Mouse (Mus musculus): ENCODE data around the gene Ninj1. TPM values are rescaled to one million over a fixed set of nuclear protein-coding genes. Genes with fewer than 3 reads are reported as not detected.

Ninj1 gene
- polyA plus RNA-seq, 2 experiments, result 61.5 to 67.4 TPM

DNA sequence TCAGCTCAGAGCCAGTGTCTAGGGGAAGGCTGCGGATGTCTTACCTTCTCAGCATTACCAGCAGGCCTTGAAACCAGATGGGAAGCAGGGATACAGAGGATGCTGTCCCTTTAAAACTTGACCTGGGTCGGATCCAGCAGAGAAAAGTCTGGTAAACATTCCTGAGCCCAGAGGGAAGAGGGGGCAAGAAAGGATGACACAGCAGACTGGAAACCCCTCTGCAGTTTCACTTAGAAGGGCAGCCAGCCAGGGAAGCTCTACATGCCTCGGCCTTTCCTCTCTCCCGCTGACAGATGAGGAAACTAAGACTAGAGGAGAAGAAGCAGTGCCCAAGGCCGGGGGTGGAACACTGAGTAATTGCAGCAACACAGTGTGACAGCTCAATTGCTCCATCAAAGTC, 3.6 kb upstream of the Ninj1 start:
- Histone ChIP-seq H3K4me1 (ENCODE audit: control insufficient read depth, insufficient read depth, low read length) (peaks cover 20% of the 10 kb centered on the region), H3K4me3 (replicated peaks; ENCODE audit: low read length) (no peak overlapping the region), H3K9me3 (ENCODE audit: control insufficient read depth, low read length) (no peaks in the 10 kb centered on the region), H3K36me3 (ENCODE audit: control insufficient read depth, insufficient read depth, low read length) (no peaks in the 10 kb centered on the region), H3K4me2 (replicated peaks; ENCODE audit: low read depth, low read length, severe bottlenecking) (no peak overlapping the region), H3K9ac (ENCODE audit: low read depth, low read length, severe bottlenecking) (no peak overlapping the region), H3K27me3 (ENCODE audit: control insufficient read depth, insufficient read depth, low read length) (no peaks in the 10 kb centered on the region), H3K27ac (replicated peaks; ENCODE audit: low read depth, low read length) (no peak overlapping the region)
- TF ChIP-seq POLR2A (IDR thresholded peaks at IDR 0.05; ENCODE audit: borderline replicate concordance, extremely low read depth, insufficient read depth, insufficient read length), result no peak
- DNase-seq (ENCODE audit: low spot score) (no peak), ATAC-seq (ENCODE audit: low FRiP score, low read depth) (no peak)
- WGBS, result 42% methylated on average over 5 of the region's 5 CpGs

DNA sequence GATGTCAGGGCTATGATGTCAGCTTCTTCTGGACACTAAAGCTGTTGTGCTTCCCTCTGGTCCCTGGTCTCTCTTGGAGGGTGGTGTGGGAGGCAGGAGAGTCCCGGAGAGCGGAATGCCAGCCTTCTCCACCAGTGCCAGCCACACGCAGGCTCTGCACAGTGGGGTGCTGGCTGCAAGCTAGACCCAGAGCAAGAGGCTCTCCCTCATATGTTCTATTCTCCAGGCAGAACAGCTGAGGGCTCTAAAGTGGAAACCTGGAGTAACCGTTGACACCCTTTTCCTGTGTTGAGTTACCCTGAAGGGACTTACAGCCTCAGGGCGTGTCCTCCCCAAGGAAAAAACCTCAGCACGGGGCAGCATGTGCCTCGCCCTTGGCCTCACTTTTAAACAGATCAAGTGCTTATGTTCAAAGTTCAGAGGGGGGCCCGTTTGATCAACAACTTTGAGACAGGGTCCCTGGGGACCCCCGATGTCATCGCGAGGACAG, 442 bp upstream of the Ninj1 start:
- H3K36me3 ChIP-seq (ENCODE audit: control insufficient read depth, insufficient read depth, low read length), result no peaks in the 10 kb centered on the region
- ATAC-seq (ENCODE audit: low FRiP score, low read depth) (no peak; the same call in 1 of the 2 replicates), DNase-seq (ENCODE audit: low spot score) (no peak)
- H3K9ac ChIP-seq (ENCODE audit: low read depth, low read length, severe bottlenecking), result peak overlapping the region; percentile 67
- peaks cover 28% of the 10 kb centered on the region for H3K4me1 ChIP-seq (ENCODE audit: control insufficient read depth, insufficient read depth, low read length)
- H3K27ac ChIP-seq (replicated peaks; ENCODE audit: low read depth, low read length), result peak overlapping the region; percentile 68
- no peaks in the 10 kb centered on the region for H3K9me3 ChIP-seq (ENCODE audit: control insufficient read depth, low read length)
- H3K4me2 ChIP-seq (replicated peaks; ENCODE audit: low read depth, low read length, severe bottlenecking), result peak overlapping the region; percentile 99
- TF ChIP-seq POLR2A (IDR thresholded peaks at IDR 0.05; ENCODE audit: borderline replicate concordance, extremely low read depth, insufficient read depth, insufficient read length), result no peak
- 16% methylated on average over 11 of the region's 11 CpGs for WGBS
- H3K27me3 ChIP-seq (ENCODE audit: control insufficient read depth, insufficient read depth, low read length), result no peaks in the 10 kb centered on the region
- peak overlapping the region; percentile 84 for H3K4me3 ChIP-seq (replicated peaks; ENCODE audit: low read length)

DNA sequence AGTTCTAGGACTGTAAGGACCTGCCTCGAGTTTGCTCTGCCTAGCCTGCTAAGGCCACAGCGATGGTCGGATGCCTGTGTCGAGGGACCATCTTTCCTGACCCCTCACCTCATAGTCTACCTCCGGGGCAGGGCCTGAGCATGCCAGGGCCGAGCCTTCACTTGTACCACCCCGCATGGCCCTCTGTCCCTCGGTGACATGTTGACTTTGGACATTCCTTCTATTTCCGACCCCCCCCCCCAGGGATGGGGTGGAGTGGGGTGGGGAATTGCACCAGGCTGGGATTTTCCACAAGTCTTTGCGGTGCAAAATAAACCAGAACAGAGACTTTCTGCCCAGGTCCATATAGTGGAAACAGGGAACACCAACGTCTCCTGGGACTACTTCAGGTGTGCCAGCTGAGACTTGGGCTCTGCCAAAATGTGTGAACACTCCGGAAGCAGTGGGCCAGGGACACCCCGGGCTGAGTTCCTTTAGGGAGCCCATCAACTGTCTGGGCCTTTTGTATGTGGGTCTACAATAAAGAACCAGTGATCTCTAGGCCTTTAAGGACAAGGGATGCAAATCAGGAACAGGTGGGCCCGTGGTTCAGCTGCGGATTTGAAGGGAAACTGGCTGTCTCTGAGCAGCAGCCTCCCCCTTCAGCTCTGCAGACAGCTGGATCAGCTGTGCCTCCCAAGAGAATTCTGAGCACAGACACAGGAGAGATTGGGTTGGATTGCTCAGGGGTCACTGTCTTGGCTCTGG, 1.1 kb downstream of the Ninj1 start:
- Histone ChIP-seq H3K9me3 (ENCODE audit: control insufficient read depth, low read length) (no peaks in the 10 kb centered on the region), H3K9ac (ENCODE audit: low read depth, low read length, severe bottlenecking) (peak overlapping the region; percentile 67), H3K27me3 (ENCODE audit: control insufficient read depth, insufficient read depth, low read length) (no peaks in the 10 kb centered on the region), H3K27ac (replicated peaks; ENCODE audit: low read depth, low read length) (no peak overlapping the region), H3K4me2 (replicated peaks; ENCODE audit: low read depth, low read length, severe bottlenecking) (peak overlapping the region; percentile 99), H3K36me3 (ENCODE audit: control insufficient read depth, insufficient read depth, low read length) (no peaks in the 10 kb centered on the region), H3K4me1 (ENCODE audit: control insufficient read depth, insufficient read depth, low read length) (peaks cover 28% of the 10 kb centered on the region), H3K4me3 (replicated peaks; ENCODE audit: low read length) (peak overlapping the region; percentile 84)
- peak; percentile 7 for DNase-seq (ENCODE audit: low spot score)
- WGBS, result 17% methylated on average over 11 of the region's 15 CpGs
- no peak for ATAC-seq (ENCODE audit: low FRiP score, low read depth)
- TF ChIP-seq POLR2A (IDR thresholded peaks at IDR 0.05; ENCODE audit: borderline replicate concordance, extremely low read depth, insufficient read depth, insufficient read length), result no peak

DNA sequence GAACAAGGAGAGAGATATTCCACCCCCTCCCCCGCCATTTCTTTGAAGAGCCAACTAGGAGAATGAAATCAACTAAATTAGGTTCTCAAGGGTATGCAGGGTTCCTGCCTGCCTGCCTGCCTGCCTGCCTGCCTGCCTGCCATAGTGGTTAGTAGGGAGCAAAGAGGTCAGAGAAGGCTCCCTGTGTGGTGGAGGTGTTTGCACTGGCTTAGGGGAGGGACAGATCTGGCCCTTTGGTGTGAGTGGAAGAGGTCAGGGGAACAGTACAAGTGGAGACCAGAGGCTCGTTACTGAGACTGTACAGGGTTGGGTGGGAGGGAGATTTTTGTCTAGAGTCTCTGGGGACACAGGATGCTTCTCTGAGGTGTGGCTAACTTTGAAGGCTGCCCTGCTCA, 1.7 kb downstream of the Ninj1 start:
- TF ChIP-seq POLR2A (IDR thresholded peaks at IDR 0.05; ENCODE audit: borderline replicate concordance, extremely low read depth, insufficient read depth, insufficient read length), result no peak
- H3K4me3 ChIP-seq (replicated peaks; ENCODE audit: low read length), result no peak overlapping the region
- no peaks in the 10 kb centered on the region for H3K27me3 ChIP-seq (ENCODE audit: control insufficient read depth, insufficient read depth, low read length)
- no peak for DNase-seq (ENCODE audit: low spot score)
- H3K4me1 ChIP-seq (ENCODE audit: control insufficient read depth, insufficient read depth, low read length), result peaks cover 28% of the 10 kb centered on the region
- H3K9me3 ChIP-seq (ENCODE audit: control insufficient read depth, low read length), result no peaks in the 10 kb centered on the region
- ATAC-seq (ENCODE audit: low FRiP score, low read depth), result no peak
- H3K27ac ChIP-seq (replicated peaks; ENCODE audit: low read depth, low read length), result no peak overlapping the region
- H3K9ac ChIP-seq (ENCODE audit: low read depth, low read length, severe bottlenecking), result no peak overlapping the region
- no peaks in the 10 kb centered on the region for H3K36me3 ChIP-seq (ENCODE audit: control insufficient read depth, insufficient read depth, low read length)
- H3K4me2 ChIP-seq (replicated peaks; ENCODE audit: low read depth, low read length, severe bottlenecking), result peak overlapping the region; percentile 99; the same call in 1 of the 2 replicates
- WGBS, result 47% methylated on average over 1 of the region's 2 CpGs

DNA sequence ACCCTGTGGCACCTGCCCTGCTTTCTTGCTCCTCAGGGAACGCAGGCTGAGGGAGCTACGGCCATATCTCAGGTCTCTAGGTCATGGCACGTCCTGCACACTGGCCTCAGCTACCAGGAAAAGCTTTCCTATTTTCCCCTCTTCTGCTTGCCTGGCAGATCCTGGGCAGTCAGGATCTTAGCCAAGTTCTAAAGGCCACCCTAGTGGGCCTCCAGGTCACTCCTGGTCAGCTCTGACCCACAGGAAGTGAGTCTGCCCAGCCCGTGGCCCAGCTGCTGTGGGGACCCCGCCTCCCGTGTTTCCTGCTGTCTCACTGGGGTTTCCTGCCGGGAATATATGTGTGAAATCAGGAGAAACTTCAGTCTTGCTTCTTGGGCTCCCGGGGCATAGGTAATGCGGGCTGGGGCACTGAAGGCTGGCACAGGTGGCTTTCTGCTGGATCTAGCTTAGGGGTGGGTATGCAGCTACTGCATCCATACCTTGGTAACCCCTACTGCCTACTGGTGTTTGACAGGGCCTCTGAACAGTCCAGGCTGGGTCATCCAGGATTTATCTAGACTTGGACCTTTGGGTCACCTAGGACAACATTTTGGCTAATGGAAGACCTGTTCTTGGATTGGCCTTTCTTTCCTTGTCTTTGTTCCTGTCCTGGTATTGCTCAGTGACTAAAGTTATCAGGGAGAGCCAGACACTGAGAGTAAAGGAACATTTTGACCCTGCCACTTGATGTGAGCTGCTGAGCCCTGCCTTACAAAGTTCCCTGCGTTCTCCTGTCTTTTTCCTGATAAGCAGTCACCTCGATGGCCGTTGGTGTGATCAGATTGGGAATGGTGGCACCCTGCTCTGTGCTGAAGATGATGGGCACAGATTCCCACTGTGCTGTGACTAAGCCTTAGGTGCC, 2.9 kb downstream of the Ninj1 start:
- Histone ChIP-seq H3K36me3 (ENCODE audit: control insufficient read depth, insufficient read depth, low read length) (peaks cover under 1% of the 10 kb centered on the region; the same call in 1 of the 2 replicates), H3K9ac (ENCODE audit: low read depth, low read length, severe bottlenecking) (no peak overlapping the region), H3K27ac (replicated peaks; ENCODE audit: low read depth, low read length) (no peak overlapping the region), H3K4me3 (replicated peaks; ENCODE audit: low read length) (no peak overlapping the region), H3K9me3 (ENCODE audit: control insufficient read depth, low read length) (no peaks in the 10 kb centered on the region), H3K4me1 (ENCODE audit: control insufficient read depth, insufficient read depth, low read length) (peaks cover 28% of the 10 kb centered on the region), H3K27me3 (ENCODE audit: control insufficient read depth, insufficient read depth, low read length) (no peaks in the 10 kb centered on the region), H3K4me2 (replicated peaks; ENCODE audit: low read depth, low read length, severe bottlenecking) (no peak overlapping the region)
- ATAC-seq (ENCODE audit: low FRiP score, low read depth) (no peak), DNase-seq (ENCODE audit: low spot score) (no peak)
- TF ChIP-seq POLR2A (IDR thresholded peaks at IDR 0.05; ENCODE audit: borderline replicate concordance, extremely low read depth, insufficient read depth, insufficient read length), result no peak
- WGBS, result 75% methylated on average over 12 of the region's 12 CpGs
